Mouse (Mus musculus): ENCODE measurements around the gene Celf2. TPM values are rescaled to one million over a fixed set of nuclear protein-coding genes. Genes with fewer than 3 reads are reported as not detected.

Celf2 gene
- 151 TPM for polyA plus RNA-seq (2017; shearing (Covaris generic))

GRCm38 (mm10) chr2:7509463-7509862 is at the start of gene Celf2:
Gene Celf2, minus strand, starts transcription at chr2:7509563.

Data from naive thymus-derived CD4-positive, alpha-beta T cell, adult 5 months (primary cell).